In the genomic region with DNA sequence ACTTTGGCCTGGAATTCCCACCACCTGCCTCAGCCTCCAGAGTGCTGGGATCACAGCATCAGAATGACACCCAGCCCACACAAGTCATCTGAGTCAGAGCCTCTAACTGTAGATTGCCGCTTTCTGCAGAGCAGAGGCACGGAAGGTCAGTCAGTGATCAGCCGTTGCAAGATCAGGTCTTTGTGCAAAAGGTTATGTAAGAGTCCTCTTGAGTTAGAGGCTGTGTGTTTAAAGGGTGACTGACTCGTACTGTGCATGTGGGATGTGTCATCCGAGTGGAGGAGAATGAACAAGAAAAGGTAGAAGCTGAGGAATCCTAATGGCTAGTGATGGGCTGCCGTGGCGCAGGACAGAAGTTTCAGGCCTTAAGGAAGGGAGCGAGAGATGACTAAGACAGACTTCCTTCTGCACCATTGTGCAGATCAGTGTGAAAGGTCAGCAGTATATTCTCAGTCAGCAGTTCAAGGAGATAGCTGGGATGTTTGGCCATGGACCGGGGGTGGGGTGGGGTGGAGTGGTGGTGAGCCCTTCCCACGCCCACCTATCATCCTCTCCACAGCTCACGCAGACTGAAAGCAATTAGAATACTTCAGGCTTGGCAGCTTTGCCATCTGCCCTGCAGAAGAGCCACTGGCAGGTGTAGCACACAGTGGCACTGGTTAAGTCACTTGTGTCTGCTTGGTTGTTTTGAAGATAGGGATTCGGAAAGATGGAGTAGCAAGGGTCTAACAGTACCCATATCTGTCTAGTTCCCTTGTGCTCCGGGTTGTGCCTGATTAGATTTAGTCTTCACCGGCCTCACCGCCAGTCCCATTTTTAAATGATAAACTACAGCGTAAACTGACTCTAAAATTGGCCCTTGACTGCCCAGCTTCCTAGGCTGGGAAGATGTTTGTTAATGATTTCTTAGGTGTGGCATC, we compare ENCODE assay signal across 9 mouse cellular contexts. TPM values are rescaled to one million over a fixed set of nuclear protein-coding genes. Genes with fewer than 3 reads are reported as not detected.
DNase-seq lines count a peak whose midpoint lies in the region; ATAC-seq lines count a peak whose summit lies in the region.
"Had no signal": no experiment of that assay in that cellular context is flagged by ENCODE, and none has a peak within 500 bp of the region (broad histone marks: within the 10 kb centered on the region; RNA-seq: fewer than 3 reads in every experiment).

No protein-coding gene starts in this region.

- no peak overlapping the region for H3K4me3 ChIP-seq in heart, embryonic 10.5 days
- no peak overlapping the region for H3K4me3 ChIP-seq in intestine, embryonic 15.5 days (replicated peaks)
- H3K4me3 ChIP-seq: limb, embryonic 12.5 days had no signal

- WGBS in heart, embryonic 10.5 days = 53% methylated on average over 16 of the region's 16 CpGs
- WGBS in intestine, embryonic 15.5 days = 59% methylated on average over 16 of the region's 16 CpGs

- H3K4me2 ChIP-seq in intestine, embryonic 15.5 days (replicated peaks) = no peak overlapping the region
- H3K4me2 ChIP-seq: limb, embryonic 12.5 days had no signal

- H3K9me3 ChIP-seq in heart, embryonic 10.5 days = no peaks in the 10 kb centered on the region
- no peaks in the 10 kb centered on the region for H3K9me3 ChIP-seq in intestine, embryonic 15.5 days
- H3K9me3 ChIP-seq: limb, embryonic 12.5 days had no signal

- H3K4me1 ChIP-seq in heart, embryonic 10.5 days = peaks cover 20% of the 10 kb centered on the region
- H3K4me1 ChIP-seq in intestine, embryonic 15.5 days (replicated peaks) = no peaks in the 10 kb centered on the region

- ATAC-seq in intestine, embryonic 15.5 days = 0 out of 2 replicates have a peak, but pooled peaks have one; percentile 25
- ATAC-seq in inflammation-experienced regulatory T-cells, adult 6 months = no peak

- peaks cover 17% of the 10 kb centered on the region for H3K36me3 ChIP-seq in heart, embryonic 10.5 days
- peaks cover 6% of the 10 kb centered on the region; the same call in 1 of the 2 replicates for H3K36me3 ChIP-seq in intestine, embryonic 15.5 days

- H3K27me3 ChIP-seq in heart, embryonic 10.5 days (ENCODE audit: insufficient read depth, poor library complexity, severe bottlenecking) = no peaks in the 10 kb centered on the region
- H3K27me3 ChIP-seq in intestine, embryonic 15.5 days (replicated peaks) = no peaks in the 10 kb centered on the region
- H3K27me3 ChIP-seq: limb, embryonic 12.5 days had no signal

- H3K9ac ChIP-seq in intestine, embryonic 15.5 days = no peak overlapping the region
- H3K9ac ChIP-seq: limb, embryonic 12.5 days had no signal

- H3K27ac ChIP-seq in heart, embryonic 10.5 days = peak overlapping the region; percentile 65
- no peak overlapping the region for H3K27ac ChIP-seq in intestine, embryonic 15.5 days
- H3K27ac ChIP-seq: limb, embryonic 12.5 days had no signal

- DNase-seq in heart, embryonic 10.5 days (ENCODE audit: low spot score) = no peak
- no peak for DNase-seq in heart, adult 18-20 months
- DNase-seq in Muller cell, postnatal 12 days (ENCODE audit: inconsistent ontology term) = peak; percentile 56
- peak; percentile 28 for DNase-seq in lung, postnatal 25 days (ENCODE audit: low spot score)
- DNase-seq in layer of hippocampus, postnatal 10 days (ENCODE audit: low spot score in 2 of 2) = no peak
- no peak for DNase-seq in thymus, postnatal 25 days

RNA-seq across cellular contexts. Expression of a gene that starts 44.3 kb away (rescaled TPM):
- polyA plus RNA-seq in heart, embryonic 10.5 days (2016; fragmentation: Nextera tagmentation; extraction: Ambion mirVana) = 348 and 351 TPM in 2 replicates
- total RNA-seq in heart, adult 18-20 months (2021) = 100 to 1,000 TPM; 202 to 222 TPM
- 307 and 411 TPM in 2 replicates for polyA plus RNA-seq in intestine, embryonic 15.5 days (2015; fragmentation: Nextera tagmentation; extraction: Ambion mirVana)
- 1,000 to 10,000 TPM; 1,860 to 2,586 (median 2,027) TPM for polyA plus RNA-seq in inflammation-experienced regulatory T-cells, adult 6 months (2017; shearing (Covaris generic))
- total RNA-seq in layer of hippocampus, postnatal 10 days (2021) = 100 to 1,000 TPM; 125 to 136 TPM

Comparison
In these comparisons a context has a peak if more than half of its experiments do, and no peak if none do; other contexts are left out.
1. DNase-seq: peak in Muller cell, postnatal 12 days (single experiment) and lung, postnatal 25 days (single experiment); none in heart, embryonic 10.5 days (single experiment), heart, adult 18-20 months (0 of 2), layer of hippocampus, postnatal 10 days (0 of 2) and thymus, postnatal 25 days (single experiment).